Mouse (Mus musculus): ENCODE data around the gene Sh3kbp1.

Gene Sh3kbp1

GRCm38 (mm10) chrX:159840225-159840624 is 213.2 kb downstream of the Sh3kbp1 start:
- no peak for DNase-seq

GRCm38 (mm10) chrX:159850722-159851121 is 223.7 kb downstream of the Sh3kbp1 start:
- no peak for DNase-seq

GRCm38 (mm10) chrX:159856866-159857265 is 229.8 kb downstream of the Sh3kbp1 start:
- no peak for DNase-seq

GRCm38 (mm10) chrX:159858126-159858525 is 231.1 kb downstream of the Sh3kbp1 start:
- no peak for DNase-seq

- no peak for DNase-seq
Observed at GRCm38 (mm10) chrX:159860841-159861530, 233.9 kb downstream of the Sh3kbp1 start.

- no peak for DNase-seq
Observed at GRCm38 (mm10) chrX:159867660-159868059, 240.6 kb downstream of the Sh3kbp1 start.

GRCm38 (mm10) chrX:159872521-159872920 is 245.4 kb downstream of the Sh3kbp1 start:
- DNase-seq: no peak

GRCm38 (mm10) chrX:159877770-159878169 is 250.7 kb downstream of the Sh3kbp1 start:
- no peak for DNase-seq

GRCm38 (mm10) chrX:159879455-159879854 is 252.4 kb downstream of the Sh3kbp1 start:
- no peak for DNase-seq

GRCm38 (mm10) chrX:159881576-159881975 is 254.5 kb downstream of the Sh3kbp1 start:
- DNase-seq: no peak

- no peak for DNase-seq
Observed at GRCm38 (mm10) chrX:159896536-159896935, 269.5 kb downstream of the Sh3kbp1 start.

GRCm38 (mm10) chrX:159898110-159898509 is 271.0 kb downstream of the Sh3kbp1 start:
- no peak for DNase-seq

GRCm38 (mm10) chrX:159899121-159899520 is 272.0 kb downstream of the Sh3kbp1 start:
- DNase-seq: no peak

GRCm38 (mm10) chrX:159903421-159903820 is 276.3 kb downstream of the Sh3kbp1 start:
- no peak for DNase-seq

- DNase-seq: no peak
Observed at GRCm38 (mm10) chrX:159907703-159908102, 280.6 kb downstream of the Sh3kbp1 start.

GRCm38 (mm10) chrX:159909446-159910277 is 282.6 kb downstream of the Sh3kbp1 start:
- DNase-seq: no peak

GRCm38 (mm10) chrX:159910600-159910999 is 283.5 kb downstream of the Sh3kbp1 start:
- no peak for DNase-seq

GRCm38 (mm10) chrX:159911613-159912012 is 284.5 kb downstream of the Sh3kbp1 start:
- DNase-seq: no peak

GRCm38 (mm10) chrX:159912061-159912460 is 285.0 kb downstream of the Sh3kbp1 start:
- no peak for DNase-seq

GRCm38 (mm10) chrX:159913489-159913888 is 286.4 kb downstream of the Sh3kbp1 start:
- no peak for DNase-seq

- no peak for DNase-seq
Observed at GRCm38 (mm10) chrX:159915125-159915524, 288.1 kb downstream of the Sh3kbp1 start.

GRCm38 (mm10) chrX:159924759-159925158 is 297.7 kb downstream of the Sh3kbp1 start:
- DNase-seq: no peak

- no peak for DNase-seq
Observed at GRCm38 (mm10) chrX:159928165-159928564, 301.1 kb downstream of the Sh3kbp1 start.

GRCm38 (mm10) chrX:159928834-159929233 is 301.8 kb downstream of the Sh3kbp1 start:
- no peak for DNase-seq
